Mouse (Mus musculus): ENCODE measurements at regions not wholly inside any gene's neighbourhood (a gene's known extent, or its start where the extent isn't known, plus 50 kb on each side); places are given as distances from the start of the nearest gene placed in this dataset.

DNA sequence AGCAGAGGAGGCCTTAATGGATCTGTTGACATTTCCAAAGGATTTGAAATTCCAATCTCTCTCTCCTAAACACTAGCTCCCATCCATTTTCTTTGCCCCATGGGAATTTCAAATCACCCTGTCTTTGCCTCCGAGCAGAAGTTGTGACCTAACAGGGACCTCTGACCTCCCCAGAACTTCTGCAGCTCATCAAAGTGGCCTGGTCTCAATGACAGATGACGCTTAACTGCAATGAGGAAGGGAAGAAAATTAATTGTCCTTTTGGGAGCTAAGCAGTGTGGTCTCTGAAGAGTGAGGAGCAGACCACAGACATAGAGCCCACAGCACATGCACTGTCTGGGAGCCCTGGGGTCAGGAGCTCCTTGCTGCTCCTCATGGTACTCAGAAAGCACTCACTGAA is 155.3 kb downstream of the Tox3 start:
- ATAC-seq (replicated peaks; ENCODE audit: low FRiP score, low TSS enrichment, poor library complexity, severe bottlenecking) = no peak

DNA sequence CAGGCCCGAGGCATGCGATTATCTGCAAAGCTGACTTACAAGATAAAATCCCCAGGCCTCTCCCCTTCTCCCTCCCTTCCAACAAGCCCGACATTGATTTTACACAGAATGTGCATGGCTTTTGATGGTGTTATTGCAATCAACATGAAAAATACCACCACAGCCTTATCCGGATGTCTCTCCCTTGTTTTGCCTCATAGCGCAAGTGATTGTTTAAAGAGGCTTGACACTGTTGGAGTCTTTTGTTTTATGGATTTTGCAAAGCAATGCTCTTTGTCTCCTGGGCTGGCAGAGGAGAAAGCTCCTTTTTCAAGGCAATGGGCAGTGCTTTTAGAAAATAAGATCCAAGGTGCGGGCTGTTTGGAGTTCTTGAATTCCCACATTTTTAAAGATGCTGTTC is 165.3 kb downstream of the Tox3 start:
- no peak for ATAC-seq (replicated peaks; ENCODE audit: low FRiP score, low TSS enrichment, poor library complexity, severe bottlenecking)

DNA sequence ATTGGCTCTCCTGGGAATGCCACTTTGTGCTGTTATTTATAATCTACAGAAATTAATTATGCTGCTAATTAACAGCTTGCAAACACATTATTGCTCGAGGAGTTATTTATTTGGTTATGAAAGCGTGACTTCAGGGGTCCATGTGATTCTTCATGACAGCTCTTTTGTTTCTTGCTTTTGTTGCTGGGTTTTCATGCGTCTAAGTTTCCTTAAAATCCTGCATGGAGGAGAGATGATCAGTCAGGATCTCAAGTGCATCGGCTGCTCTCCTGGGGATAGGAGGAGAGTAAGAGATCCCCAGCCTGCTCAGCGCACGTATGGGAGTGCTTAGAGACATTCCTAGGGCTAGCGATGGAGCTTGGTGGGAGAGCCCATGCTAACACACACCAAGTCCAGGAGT is 171.4 kb downstream of the Tox3 start:
- no peak for ATAC-seq (replicated peaks; ENCODE audit: low FRiP score, low TSS enrichment, poor library complexity, severe bottlenecking)

DNA sequence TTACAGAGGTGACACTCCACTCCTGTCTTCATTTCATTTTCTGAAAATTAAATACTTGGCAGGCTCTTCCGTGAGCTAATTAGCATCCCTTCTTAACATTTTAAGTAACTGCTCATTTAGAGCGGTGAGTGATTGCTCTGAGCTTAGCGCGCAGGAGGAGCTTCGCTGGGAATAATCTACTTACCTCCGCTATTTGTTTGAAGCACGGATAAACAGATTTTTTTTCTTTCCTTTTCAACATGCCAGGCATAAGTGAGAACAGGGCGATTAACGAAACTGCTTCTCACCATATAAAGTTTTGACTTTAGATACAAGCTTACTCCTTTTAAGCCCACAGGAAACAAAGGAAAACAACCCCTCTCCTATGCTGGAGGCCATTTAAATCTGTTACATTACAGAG is 171.8 kb downstream of the Tox3 start:
- ATAC-seq (replicated peaks; ENCODE audit: low FRiP score, low TSS enrichment, poor library complexity, severe bottlenecking) = no peak

DNA sequence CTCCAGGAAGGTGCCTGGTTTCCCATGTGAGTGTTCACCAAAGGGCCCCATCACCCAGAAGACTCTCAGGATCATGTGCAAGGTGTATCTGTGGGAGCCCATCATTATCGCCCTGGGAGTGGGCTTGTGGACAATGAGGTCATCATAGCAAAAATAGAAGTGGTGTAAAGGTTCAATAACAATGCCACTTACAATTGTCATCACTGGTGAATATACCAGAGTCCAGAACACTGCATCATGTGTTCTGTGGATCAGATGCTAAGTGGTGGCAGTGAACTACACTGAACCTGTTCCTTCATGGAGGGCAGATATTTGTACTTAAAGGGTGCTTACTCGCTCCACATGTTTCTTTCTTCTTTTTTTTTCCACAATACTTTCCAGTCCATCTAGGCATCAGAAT is 181.5 kb downstream of the Tox3 start:
- no peak for ATAC-seq (replicated peaks; ENCODE audit: low FRiP score, low TSS enrichment, poor library complexity, severe bottlenecking)

DNA sequence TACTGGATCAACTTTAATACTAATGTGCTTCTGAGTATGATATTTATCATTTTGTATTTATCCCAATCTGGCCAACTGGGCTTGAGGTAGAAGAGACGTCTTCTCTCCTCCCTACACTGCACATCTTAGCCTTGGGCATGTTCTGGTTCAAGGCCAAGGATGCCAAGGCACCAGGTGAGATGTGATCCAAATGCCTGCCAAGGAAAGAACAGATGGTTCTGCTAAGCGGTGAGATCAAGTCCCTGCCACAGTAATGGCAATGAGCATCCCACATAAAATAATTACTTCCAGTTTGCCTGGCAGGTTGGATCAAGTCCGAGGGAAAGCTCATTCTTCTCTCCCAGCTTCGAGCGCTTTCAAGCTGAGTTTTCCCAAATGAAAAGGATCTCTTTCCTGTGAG is 196.7 kb downstream of the Tox3 start:
- no peak for ATAC-seq (replicated peaks; ENCODE audit: low FRiP score, low TSS enrichment, poor library complexity, severe bottlenecking)

DNA sequence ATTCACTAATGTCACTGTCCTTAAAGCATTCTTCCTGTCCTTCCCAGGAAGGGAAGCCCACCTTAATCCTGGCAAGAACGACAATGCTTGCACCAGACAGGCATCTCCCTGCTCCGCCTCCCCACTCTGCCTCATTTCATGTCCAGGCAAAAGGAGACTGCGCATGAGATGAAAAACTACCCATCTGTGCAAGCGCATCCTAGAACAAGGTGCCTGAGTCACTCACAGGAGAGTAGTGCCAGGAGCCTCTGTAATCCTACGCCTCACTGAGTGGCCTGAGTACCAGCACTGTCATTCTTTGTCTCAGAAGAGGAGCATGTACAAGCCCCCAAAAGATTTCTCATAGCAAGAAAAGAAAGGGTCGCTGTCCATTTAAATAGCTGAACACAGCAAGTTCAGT is 198.2 kb downstream of the Tox3 start:
- ATAC-seq (replicated peaks; ENCODE audit: low FRiP score, low TSS enrichment, poor library complexity, severe bottlenecking) = no peak

DNA sequence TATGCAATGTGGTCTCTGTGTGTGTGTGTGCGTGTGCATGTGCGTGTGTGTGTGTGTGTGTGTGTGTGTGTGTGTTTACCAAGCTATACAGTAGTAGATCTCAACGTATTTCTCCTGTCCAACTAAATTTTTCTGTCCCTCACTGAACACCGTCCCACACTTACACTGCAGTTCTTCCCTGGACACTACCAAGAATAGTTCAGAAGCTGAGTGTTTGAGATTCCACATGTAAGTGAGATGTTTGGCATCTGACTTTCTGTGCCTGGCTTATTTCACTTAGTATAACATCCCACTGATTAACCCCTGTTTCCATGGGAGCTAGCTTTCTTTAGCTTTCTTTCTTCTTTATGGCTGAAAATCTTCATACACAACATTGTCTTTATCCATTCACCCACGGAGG is 213.5 kb downstream of the Tox3 start:
- ATAC-seq (replicated peaks; ENCODE audit: low FRiP score, low TSS enrichment, poor library complexity, severe bottlenecking) = no peak

DNA sequence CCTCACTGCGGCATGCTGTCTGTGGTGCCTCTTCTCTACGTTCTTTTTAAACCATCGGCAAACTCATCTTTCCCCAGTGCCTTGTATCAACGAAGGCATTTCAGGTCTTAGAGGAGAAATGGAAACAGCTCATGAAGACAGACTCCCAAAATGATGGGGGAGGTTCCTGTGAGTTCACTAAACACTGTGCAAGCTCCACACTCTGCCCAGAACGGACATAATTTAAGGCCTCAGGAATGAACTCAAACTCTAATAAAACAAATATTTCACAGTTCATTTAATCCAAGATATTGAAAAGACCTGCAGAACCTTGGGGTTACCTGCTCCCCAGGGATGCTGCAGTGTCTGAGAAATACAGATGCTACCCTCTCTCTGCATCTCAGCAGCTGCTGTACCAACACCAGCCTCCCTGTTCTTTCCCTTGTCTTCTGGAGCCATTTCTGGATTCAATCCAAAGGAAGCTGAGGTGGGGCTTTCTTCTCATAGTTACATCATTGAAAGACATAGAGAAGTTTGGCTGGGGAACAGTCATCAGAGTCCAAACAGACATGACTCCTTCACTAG is 217.4 kb downstream of the Tox3 start:
- ATAC-seq (replicated peaks; ENCODE audit: low FRiP score, low TSS enrichment, poor library complexity, severe bottlenecking) = no peak

DNA sequence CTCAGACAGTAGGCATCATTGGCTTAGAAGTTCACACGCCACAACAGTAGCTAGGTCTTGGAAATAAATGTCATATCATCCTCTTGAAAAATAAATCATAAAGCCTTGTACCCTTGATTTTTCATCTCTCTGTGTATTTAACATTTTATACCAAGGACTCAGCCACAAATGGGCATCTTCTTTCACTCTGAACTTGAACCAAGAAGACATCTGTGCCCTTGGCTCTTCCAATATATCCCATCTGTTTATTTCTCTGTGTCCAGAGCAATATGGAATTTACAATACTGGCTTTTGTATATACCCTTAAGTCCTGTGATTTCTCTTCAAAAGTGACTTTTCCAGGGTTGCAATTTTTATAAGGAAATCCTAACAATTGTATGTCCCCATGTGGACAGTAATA is 222.7 kb downstream of the Tox3 start:
- no peak for ATAC-seq (replicated peaks; ENCODE audit: low FRiP score, low TSS enrichment, poor library complexity, severe bottlenecking)

DNA sequence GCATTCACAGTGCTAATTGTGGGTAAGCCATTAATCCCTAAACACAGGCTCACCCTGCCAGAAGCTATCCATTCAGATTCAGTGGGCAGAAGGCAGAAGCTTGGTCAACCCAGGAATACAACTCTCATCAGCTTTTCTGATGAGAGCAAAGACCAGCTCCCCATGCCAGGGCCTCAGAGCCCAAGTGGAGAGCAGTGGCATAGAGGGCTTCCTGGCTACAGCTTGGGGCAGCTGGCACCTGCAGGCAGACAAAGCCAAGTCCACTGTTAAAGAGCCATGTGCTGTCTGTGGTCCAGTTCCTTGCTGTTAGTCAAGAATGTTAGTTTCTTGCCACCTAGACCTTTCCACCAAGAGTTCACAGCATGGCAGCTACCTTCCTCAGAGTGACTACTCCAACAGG is 225.0 kb downstream of the Tox3 start:
- no peak for ATAC-seq (replicated peaks; ENCODE audit: low FRiP score, low TSS enrichment, poor library complexity, severe bottlenecking)

DNA sequence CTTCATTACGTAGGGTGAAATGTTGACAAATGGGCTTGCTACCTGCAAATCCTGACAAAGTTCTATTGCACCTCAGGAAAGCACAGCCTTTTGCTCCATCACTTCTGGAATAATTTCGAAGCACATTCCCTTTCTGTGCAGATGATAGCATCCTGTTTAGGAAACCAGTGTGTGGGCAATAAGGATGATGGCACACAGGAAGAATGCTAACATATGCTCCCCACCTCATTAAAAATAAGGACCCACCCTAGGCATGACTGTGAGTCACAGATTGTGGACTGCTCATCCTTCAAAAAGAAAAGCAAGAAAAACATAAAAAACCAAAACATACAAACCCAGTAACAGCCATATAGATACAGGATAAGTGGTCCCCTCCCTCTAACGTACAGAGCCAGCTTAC is 226.2 kb downstream of the Tox3 start:
- no peak for ATAC-seq (replicated peaks; ENCODE audit: low FRiP score, low TSS enrichment, poor library complexity, severe bottlenecking)

DNA sequence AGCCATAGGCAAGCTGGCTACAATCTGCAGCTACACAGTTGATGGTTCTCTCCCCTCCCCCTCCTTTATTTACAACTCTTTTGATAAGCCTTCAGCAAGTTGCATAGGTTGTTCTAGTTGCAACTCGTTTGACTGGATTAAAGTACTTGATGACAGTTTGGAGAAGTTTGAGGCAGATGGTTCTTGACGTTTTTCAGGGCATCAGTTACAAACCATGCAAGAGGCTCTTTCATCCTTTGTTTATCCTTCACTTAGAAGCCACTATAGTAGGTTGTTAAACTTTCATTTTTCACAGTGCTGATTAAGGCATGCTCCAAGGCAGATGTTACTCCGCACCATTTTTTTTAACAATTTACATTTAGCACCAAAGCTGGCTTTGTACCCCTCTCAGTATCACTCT is 227.1 kb downstream of the Tox3 start:
- no peak for ATAC-seq (replicated peaks; ENCODE audit: low FRiP score, low TSS enrichment, poor library complexity, severe bottlenecking)

DNA sequence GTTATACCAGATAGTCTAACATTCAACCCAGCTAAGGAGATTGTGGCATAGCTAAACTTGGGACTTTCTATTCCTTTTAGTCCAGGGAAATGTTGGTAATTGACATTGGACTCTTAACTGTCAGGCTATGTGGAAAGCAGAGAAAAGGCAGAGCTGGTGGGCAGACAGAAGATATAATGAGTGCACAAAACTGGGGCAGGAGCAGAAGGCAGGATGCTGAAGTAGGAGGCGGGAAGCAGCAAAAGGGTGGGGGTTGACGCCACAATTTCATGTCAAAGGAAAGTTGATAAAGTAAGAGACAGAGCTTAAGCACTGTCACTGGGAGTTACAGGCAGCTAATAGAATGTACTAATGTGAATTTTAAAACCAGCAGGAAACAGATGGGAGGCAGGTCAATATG is 232.7 kb downstream of the Tox3 start:
- no peak for ATAC-seq (replicated peaks; ENCODE audit: low FRiP score, low TSS enrichment, poor library complexity, severe bottlenecking)

DNA sequence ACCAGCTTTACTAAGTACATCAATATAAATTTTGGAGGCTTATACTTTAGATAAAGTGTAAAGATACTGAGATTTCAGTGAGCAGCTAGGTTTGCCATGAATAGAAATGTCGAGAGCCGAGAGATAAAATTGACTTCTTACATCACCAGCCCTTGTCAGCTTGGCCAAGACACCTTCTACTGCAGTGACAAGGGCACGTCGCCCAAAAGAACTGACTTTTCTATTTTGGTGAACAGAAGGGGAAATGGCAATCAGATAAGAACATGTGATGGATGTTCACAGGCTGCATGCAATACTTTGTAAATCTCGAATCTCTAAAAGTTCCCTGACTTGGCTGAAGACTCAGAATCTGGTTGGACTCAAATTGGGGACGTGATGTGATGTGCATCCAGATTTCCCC is 247.6 kb downstream of the Tox3 start:
- ATAC-seq (replicated peaks; ENCODE audit: low FRiP score, low TSS enrichment, poor library complexity, severe bottlenecking) = no peak

DNA sequence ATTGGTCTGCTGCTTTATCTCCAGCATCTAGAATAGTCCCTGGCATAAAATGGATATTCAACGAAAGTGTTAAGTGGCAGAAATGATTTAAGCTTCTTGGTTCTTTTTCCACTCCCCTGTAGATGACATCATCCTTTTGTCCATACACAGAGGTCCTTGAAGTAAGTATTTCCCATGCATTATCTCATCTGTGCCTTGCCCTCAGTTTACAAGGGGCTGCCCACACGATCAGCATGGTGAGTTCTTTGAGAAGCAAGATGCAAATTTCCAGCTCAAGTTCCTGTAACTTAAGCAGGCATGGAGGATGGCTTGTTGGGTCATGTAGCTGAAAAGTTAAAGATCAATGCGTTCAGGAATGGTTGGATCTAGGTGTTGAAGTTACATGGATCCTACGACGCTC is 265.5 kb downstream of the Tox3 start:
- ATAC-seq (replicated peaks; ENCODE audit: low FRiP score, low TSS enrichment, poor library complexity, severe bottlenecking) = no peak

DNA sequence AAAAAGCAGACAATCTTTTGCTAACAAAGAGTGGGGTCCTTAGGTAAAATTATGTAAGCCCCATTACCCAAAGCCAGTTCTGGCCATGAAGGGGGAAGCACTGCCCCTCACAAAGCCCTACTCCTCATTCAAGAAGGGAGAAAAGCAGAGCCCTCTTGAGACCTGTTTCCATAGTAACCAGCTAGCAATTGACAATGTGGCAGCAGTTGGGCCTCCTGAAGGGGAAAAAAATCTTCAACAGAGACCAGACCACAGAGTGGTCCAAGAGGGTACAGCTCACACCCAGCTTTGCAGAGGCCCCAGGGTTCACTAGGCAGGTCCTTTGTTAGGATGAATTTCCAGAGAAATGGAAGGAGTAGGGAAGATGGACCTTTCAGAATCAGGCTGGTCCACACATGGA is 271.8 kb downstream of the Tox3 start:
- ATAC-seq (replicated peaks; ENCODE audit: low FRiP score, low TSS enrichment, poor library complexity, severe bottlenecking) = no peak

DNA sequence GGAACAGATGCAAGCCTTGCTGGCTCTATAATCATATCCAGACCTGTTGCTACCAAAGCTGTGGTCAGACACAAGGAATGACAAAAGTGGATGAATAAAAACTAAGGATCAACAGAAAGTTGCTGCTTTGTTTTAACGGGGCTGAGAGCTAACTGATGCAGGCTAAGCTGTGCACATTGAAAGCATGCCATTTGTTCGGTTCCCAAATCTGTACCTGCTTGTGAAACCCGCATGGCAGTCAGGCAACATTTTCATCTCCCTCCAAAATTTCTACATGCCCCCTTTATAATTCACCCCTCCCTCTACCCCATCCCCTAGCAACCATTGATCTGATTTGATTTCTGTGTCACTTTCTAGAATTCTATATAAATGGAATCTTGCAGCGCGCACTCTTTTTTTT is 272.3 kb downstream of the Tox3 start:
- ATAC-seq (replicated peaks; ENCODE audit: low FRiP score, low TSS enrichment, poor library complexity, severe bottlenecking) = no peak

DNA sequence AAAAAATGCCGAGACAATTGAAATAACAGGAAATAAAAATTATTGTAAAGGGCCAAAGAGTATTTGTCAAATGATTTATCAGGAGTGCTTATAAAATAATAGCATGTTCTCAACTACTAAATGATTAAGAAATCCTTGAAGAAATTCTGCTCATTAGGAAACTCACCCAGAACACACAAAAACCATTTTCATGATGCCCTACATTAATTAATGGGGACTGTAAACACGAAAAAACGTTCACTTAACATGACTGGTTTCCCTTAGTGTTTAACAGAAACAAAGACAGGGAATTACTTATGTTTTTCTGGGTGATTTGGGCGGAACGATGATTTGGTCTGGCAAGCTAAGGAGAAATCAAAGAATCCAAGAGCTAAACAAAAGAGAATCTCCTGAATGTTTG is 278.1 kb downstream of the Tox3 start:
- no peak for ATAC-seq (replicated peaks; ENCODE audit: low FRiP score, low TSS enrichment, poor library complexity, severe bottlenecking)

DNA sequence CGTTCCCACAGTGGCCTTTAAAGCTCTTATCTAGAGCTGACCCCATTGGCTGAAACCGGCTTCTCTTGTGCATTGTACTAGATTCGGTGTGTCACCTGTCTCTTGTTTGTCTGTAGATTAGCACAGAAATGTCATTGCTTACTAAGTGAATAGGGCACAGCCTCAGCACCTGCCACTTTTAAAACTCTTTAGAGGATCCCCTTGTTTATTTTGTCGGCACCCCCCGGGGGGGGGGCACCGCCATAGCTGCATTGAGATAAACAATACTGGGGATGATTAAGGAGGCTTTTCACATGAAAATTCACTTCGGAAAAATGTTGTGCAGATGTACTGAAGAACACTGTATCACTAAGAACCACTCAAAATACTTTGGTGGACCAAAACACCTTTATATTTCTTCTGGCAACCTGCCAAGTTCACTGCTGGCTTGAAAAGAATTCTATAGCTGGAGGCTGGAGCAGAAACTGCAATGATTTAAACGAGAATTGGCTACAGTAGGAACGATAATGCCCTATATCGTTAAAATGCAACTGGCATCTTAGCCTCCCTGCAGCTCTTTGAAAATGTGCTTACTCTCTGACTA is 278.6 kb downstream of the Tox3 start:
- ATAC-seq (replicated peaks; ENCODE audit: low FRiP score, low TSS enrichment, poor library complexity, severe bottlenecking) = no peak

DNA sequence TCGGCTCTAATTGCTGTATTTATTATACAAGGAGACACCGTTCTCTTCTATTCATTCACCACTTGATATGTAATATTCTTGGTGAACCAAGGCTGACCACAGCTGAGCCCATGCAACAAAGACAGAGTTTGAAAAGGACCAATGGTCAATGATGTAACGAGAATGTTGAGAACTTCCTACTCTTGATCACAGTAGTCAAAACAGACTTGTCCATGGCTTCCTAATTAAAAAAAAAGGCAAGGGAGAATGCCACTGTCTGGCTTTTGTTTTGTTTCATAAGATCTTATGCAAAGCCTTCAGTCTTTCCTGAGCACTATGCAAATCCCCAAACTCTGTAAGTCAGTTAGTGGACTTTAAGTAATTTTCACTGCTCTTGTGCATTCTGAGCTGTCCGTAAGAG is 279.7 kb downstream of the Tox3 start:
- no peak for ATAC-seq (replicated peaks; ENCODE audit: low FRiP score, low TSS enrichment, poor library complexity, severe bottlenecking)

DNA sequence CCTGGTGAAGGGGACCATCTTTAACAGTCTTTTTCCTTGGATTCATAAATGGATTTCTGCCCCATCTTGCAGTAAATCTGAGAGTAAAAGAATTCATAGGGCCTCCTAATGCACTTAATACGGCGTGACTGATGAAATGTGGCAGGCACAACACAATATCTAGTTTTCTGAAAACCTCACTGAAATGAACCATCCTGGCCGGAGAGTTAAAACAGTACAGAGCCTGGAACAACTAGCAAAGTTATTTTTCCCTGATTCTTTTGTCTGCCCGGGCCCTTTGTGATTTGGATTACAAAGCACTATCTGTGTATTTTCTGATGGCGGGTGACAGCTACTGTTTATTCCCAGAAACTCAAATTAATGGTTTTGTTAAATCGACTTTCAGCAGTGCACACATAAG is 283.8 kb downstream of the Tox3 start:
- ATAC-seq (replicated peaks; ENCODE audit: low FRiP score, low TSS enrichment, poor library complexity, severe bottlenecking) = no peak

All from megakaryocyte-erythroid progenitor cell, adult 5-6 weeks (primary cell).